9 mouse cellular contexts compared by ENCODE assay signal in the genomic region with DNA sequence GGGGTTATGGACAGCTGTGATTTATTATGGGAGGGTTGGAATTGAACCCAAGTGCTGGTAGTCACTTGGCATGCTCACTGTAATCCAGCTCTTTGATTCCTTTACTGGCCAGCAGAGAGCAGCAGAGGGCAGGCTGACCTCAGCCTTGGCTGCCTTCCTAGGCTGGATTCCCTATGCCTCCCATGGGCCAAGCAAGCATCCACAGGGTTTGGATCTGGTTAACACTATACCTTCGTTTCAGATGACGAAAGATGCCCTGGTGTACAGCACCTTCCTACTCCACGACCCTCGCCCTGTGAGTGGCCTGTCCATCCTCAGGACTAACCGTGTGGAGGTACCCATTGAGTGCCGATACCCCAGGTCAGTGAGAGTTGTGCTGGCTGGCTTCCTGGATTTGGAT. TPM values are rescaled to one million over a fixed set of nuclear protein-coding genes. Genes with fewer than 3 reads are reported as not detected.
DNase-seq lines count a peak whose midpoint lies in the region; ATAC-seq and TF ChIP-seq lines count a peak whose summit lies in the region.
"Had no signal": no experiment of that assay in that cellular context is flagged by ENCODE, and none has a peak within 500 bp of the region (broad histone marks: within the 10 kb centered on the region; RNA-seq: fewer than 3 reads in every experiment).

No protein-coding gene starts in this region.

- no peak for TF ChIP-seq POLR2A in bone marrow, adult 2 months (IDR thresholded peaks at IDR 0.05; ENCODE audit: borderline replicate concordance, control insufficient read depth, low read depth, low read length)
- no peak for TF ChIP-seq POLR2A in embryonic fibroblast, embryonic 13.5 days (IDR thresholded peaks at IDR 0.05; ENCODE audit: low read depth, low read length)

- no peaks in the 10 kb centered on the region for H3K9me3 ChIP-seq in hindbrain, embryonic 10.5 days
- H3K9me3 ChIP-seq in hindbrain, embryonic 13.5 days = no peaks in the 10 kb centered on the region
- H3K9me3 ChIP-seq in intestine, embryonic 15.5 days = no peaks in the 10 kb centered on the region
- no peaks in the 10 kb centered on the region for H3K9me3 ChIP-seq in lung, postnatal 0 days (ENCODE audit: low read length)

- TF ChIP-seq EP300 in lung, postnatal 0 days (IDR thresholded peaks at IDR 0.05) = no peak

- H3K27ac ChIP-seq in hindbrain, embryonic 10.5 days = no peak overlapping the region
- H3K27ac ChIP-seq in hindbrain, embryonic 13.5 days = no peak overlapping the region
- no peak overlapping the region for H3K27ac ChIP-seq in bone marrow, adult 2 months (ENCODE audit: control insufficient read depth, insufficient read depth, low read depth, low read length, poor library complexity)
- H3K27ac ChIP-seq in embryonic fibroblast, embryonic 13.5 days (ENCODE audit: insufficient read depth, low read length) = no peak overlapping the region
- no peak overlapping the region for H3K27ac ChIP-seq in intestine, embryonic 15.5 days
- no peak overlapping the region for H3K27ac ChIP-seq in lung, postnatal 0 days (ENCODE audit: low read length)
- H3K27ac ChIP-seq: macrophage had no signal

- no peaks in the 10 kb centered on the region for H3K27me3 ChIP-seq in hindbrain, embryonic 10.5 days (ENCODE audit: insufficient read depth, poor library complexity, severe bottlenecking)
- H3K27me3 ChIP-seq in hindbrain, embryonic 13.5 days = no peaks in the 10 kb centered on the region
- no peaks in the 10 kb centered on the region for H3K27me3 ChIP-seq in intestine, embryonic 15.5 days (replicated peaks)
- no peaks in the 10 kb centered on the region for H3K27me3 ChIP-seq in lung, postnatal 0 days (replicated peaks; ENCODE audit: insufficient read depth, low read length)

- H3K9ac ChIP-seq in hindbrain, embryonic 13.5 days = no peak overlapping the region
- no peak overlapping the region for H3K9ac ChIP-seq in intestine, embryonic 15.5 days
- no peak overlapping the region for H3K9ac ChIP-seq in lung, postnatal 0 days (replicated peaks; ENCODE audit: low read depth)

- ATAC-seq in hindbrain, embryonic 13.5 days (ENCODE audit: low FRiP score) = no peak
- ATAC-seq in intestine, embryonic 15.5 days = peak; percentile 63; the same call in 1 of the 2 replicates
- ATAC-seq in lung, postnatal 0 days = peak; percentile 70

- H3K4me2 ChIP-seq in hindbrain, embryonic 13.5 days = no peak overlapping the region
- no peak overlapping the region for H3K4me2 ChIP-seq in intestine, embryonic 15.5 days (replicated peaks)
- no peak overlapping the region for H3K4me2 ChIP-seq in lung, postnatal 0 days (replicated peaks; ENCODE audit: low read depth, low read length)

- H3K4me1 ChIP-seq in hindbrain, embryonic 10.5 days (replicated peaks) = 0 out of 2 replicates have a peak, but pooled peaks cover 3% of the 10 kb centered on the region
- no peaks in the 10 kb centered on the region for H3K4me1 ChIP-seq in hindbrain, embryonic 13.5 days (replicated peaks)
- H3K4me1 ChIP-seq in bone marrow, adult 2 months (ENCODE audit: control insufficient read depth, insufficient read depth, low read length) = no peaks in the 10 kb centered on the region
- no peaks in the 10 kb centered on the region for H3K4me1 ChIP-seq in embryonic fibroblast, embryonic 13.5 days (ENCODE audit: control insufficient read depth, insufficient read depth, low read length)
- no peaks in the 10 kb centered on the region for H3K4me1 ChIP-seq in intestine, embryonic 15.5 days (replicated peaks)
- no peaks in the 10 kb centered on the region for H3K4me1 ChIP-seq in lung, postnatal 0 days (ENCODE audit: insufficient read depth, low read depth, low read length)

- DNase-seq in hindbrain, embryonic 10.5 days (ENCODE audit: low spot score) = peak; percentile 70
- DNase-seq in A20 (ENCODE audit: low read depth, low spot score) = peak; percentile 55
- DNase-seq in lung, postnatal 0 days (ENCODE audit: low spot score) = peak; percentile 85
- peak; percentile 37 for DNase-seq in thymus, postnatal 14 days

- WGBS in hindbrain, embryonic 10.5 days = 39% methylated on average over 6 of the region's 6 CpGs
- 41% methylated on average over 6 of the region's 6 CpGs for WGBS in hindbrain, embryonic 13.5 days
- 63% methylated on average over 6 of the region's 6 CpGs for WGBS in bone marrow, adult 2 months
- WGBS in intestine, embryonic 15.5 days = 39% methylated on average over 6 of the region's 6 CpGs
- 34% methylated on average over 6 of the region's 6 CpGs for WGBS in lung, postnatal 0 days

- no peaks in the 10 kb centered on the region for H3K36me3 ChIP-seq in hindbrain, embryonic 10.5 days
- no peaks in the 10 kb centered on the region for H3K36me3 ChIP-seq in hindbrain, embryonic 13.5 days
- H3K36me3 ChIP-seq in intestine, embryonic 15.5 days = no peaks in the 10 kb centered on the region
- H3K36me3 ChIP-seq in lung, postnatal 0 days (ENCODE audit: insufficient read depth, low read length) = no peaks in the 10 kb centered on the region

- peak; percentile 95 for TF ChIP-seq CTCF in bone marrow, adult 2 months (IDR thresholded peaks at IDR 0.05; ENCODE audit: control insufficient read depth, insufficient read depth, low read length)
- TF ChIP-seq CTCF in embryonic fibroblast, embryonic 13.5 days (IDR thresholded peaks at IDR 0.05; ENCODE audit: borderline replicate concordance, insufficient read depth, low read length) = peak; percentile 95
- peak; percentile 95 for TF ChIP-seq CTCF in lung, postnatal 0 days (IDR thresholded peaks at IDR 0.05)

- no peak overlapping the region for H3K4me3 ChIP-seq in hindbrain, embryonic 10.5 days
- no peak overlapping the region for H3K4me3 ChIP-seq in hindbrain, embryonic 13.5 days
- no peak overlapping the region for H3K4me3 ChIP-seq in bone marrow, adult 2 months (replicated peaks; ENCODE audit: control insufficient read depth, low read depth, low read length)
- H3K4me3 ChIP-seq in embryonic fibroblast, embryonic 13.5 days (ENCODE audit: insufficient read depth, low read length) = no peak overlapping the region
- no peak overlapping the region for H3K4me3 ChIP-seq in intestine, embryonic 15.5 days (replicated peaks)
- no peak overlapping the region for H3K4me3 ChIP-seq in lung, postnatal 0 days (ENCODE audit: low read depth, low read length)

RNA-seq across cellular contexts. Expression of a gene that starts 2.5 kb away (rescaled TPM):
- not detected in 2 replicates for polyA plus RNA-seq in hindbrain, embryonic 10.5 days (2016; fragmentation: Nextera tagmentation; extraction: Ambion mirVana)
- polyA plus RNA-seq in hindbrain, embryonic 13.5 days (2015; fragmentation: Nextera tagmentation; extraction: Ambion mirVana) = 0.17 TPM in 1 of 2 replicates, not detected in the other
- not detected in 2 replicates for polyA plus RNA-seq in bone marrow, adult 2 months (2011; ENCODE audit: insufficient read depth, insufficient read length, low replicate concordance, missing spikeins)
- not detected in 2 replicates for polyA plus RNA-seq in embryonic fibroblast, embryonic 13.5 days (2011; ENCODE audit: insufficient read length, low read depth, missing spikeins)
- polyA plus RNA-seq in intestine, embryonic 15.5 days (2015; fragmentation: Nextera tagmentation; extraction: Ambion mirVana) = 0.80 and 1.5 TPM in 2 replicates
- polyA plus RNA-seq in lung, postnatal 0 days (2015; fragmentation: Nextera tagmentation; extraction: Ambion mirVana) = 0.24 and 0.35 TPM in 2 replicates
- polyA plus RNA-seq: macrophage had no signal

RNA-seq across cellular contexts. Expression of a gene that starts 8.1 kb away (rescaled TPM):
- polyA plus RNA-seq in hindbrain, embryonic 10.5 days (2016; fragmentation: Nextera tagmentation; extraction: Ambion mirVana) = 1.3 and 1.6 TPM in 2 replicates
- 0.61 and 1.4 TPM in 2 replicates for polyA plus RNA-seq in hindbrain, embryonic 13.5 days (2015; fragmentation: Nextera tagmentation; extraction: Ambion mirVana)
- polyA plus RNA-seq in bone marrow, adult 2 months (2011; ENCODE audit: insufficient read depth, insufficient read length, low replicate concordance, missing spikeins) = 1.1 and 4.0 TPM in 2 replicates
- 3.2 and 3.3 TPM in 2 replicates for polyA plus RNA-seq in embryonic fibroblast, embryonic 13.5 days (2011; ENCODE audit: insufficient read length, low read depth, missing spikeins)
- 2.5 and 2.9 TPM in 2 replicates for polyA plus RNA-seq in intestine, embryonic 15.5 days (2015; fragmentation: Nextera tagmentation; extraction: Ambion mirVana)
- 1.8 and 2.5 TPM in 2 replicates for polyA plus RNA-seq in lung, postnatal 0 days (2015; fragmentation: Nextera tagmentation; extraction: Ambion mirVana)

RNA-seq across cellular contexts. Expression of a gene that starts 12.2 kb away (rescaled TPM):
- 34.8 and 38.1 TPM in 2 replicates for polyA plus RNA-seq in hindbrain, embryonic 10.5 days (2016; fragmentation: Nextera tagmentation; extraction: Ambion mirVana)
- polyA plus RNA-seq in hindbrain, embryonic 13.5 days (2015; fragmentation: Nextera tagmentation; extraction: Ambion mirVana) = 25.6 and 28.3 TPM in 2 replicates
- 6.9 and 9.3 TPM in 2 replicates for polyA plus RNA-seq in bone marrow, adult 2 months (2011; ENCODE audit: insufficient read depth, insufficient read length, low replicate concordance, missing spikeins)
- polyA plus RNA-seq in embryonic fibroblast, embryonic 13.5 days (2011; ENCODE audit: insufficient read length, low read depth, missing spikeins) = 8.5 and 10.9 TPM in 2 replicates
- 20.8 and 21.4 TPM in 2 replicates for polyA plus RNA-seq in intestine, embryonic 15.5 days (2015; fragmentation: Nextera tagmentation; extraction: Ambion mirVana)
- polyA plus RNA-seq in lung, postnatal 0 days (2015; fragmentation: Nextera tagmentation; extraction: Ambion mirVana) = 18.9 and 21.6 TPM in 2 replicates

RNA-seq across cellular contexts. Expression of a gene that starts 48.0 kb away (rescaled TPM):
- polyA plus RNA-seq in hindbrain, embryonic 10.5 days (2016; fragmentation: Nextera tagmentation; extraction: Ambion mirVana) = 274 and 348 TPM in 2 replicates
- 646 and 674 TPM in 2 replicates for polyA plus RNA-seq in hindbrain, embryonic 13.5 days (2015; fragmentation: Nextera tagmentation; extraction: Ambion mirVana)
- polyA plus RNA-seq in bone marrow, adult 2 months (2011; ENCODE audit: insufficient read depth, insufficient read length, low replicate concordance, missing spikeins) = 26.9 and 58.1 TPM in 2 replicates
- 255 and 333 TPM in 2 replicates for polyA plus RNA-seq in embryonic fibroblast, embryonic 13.5 days (2011; ENCODE audit: insufficient read length, low read depth, missing spikeins)
- 151 and 154 TPM in 2 replicates for polyA plus RNA-seq in intestine, embryonic 15.5 days (2015; fragmentation: Nextera tagmentation; extraction: Ambion mirVana)
- 75.5 and 87.5 TPM in 2 replicates for polyA plus RNA-seq in lung, postnatal 0 days (2015; fragmentation: Nextera tagmentation; extraction: Ambion mirVana)

RNA-seq across cellular contexts. Expression of a gene that starts 55.9 kb away (rescaled TPM):
- polyA plus RNA-seq in hindbrain, embryonic 10.5 days (2016; fragmentation: Nextera tagmentation; extraction: Ambion mirVana) = 0.09 and 0.26 TPM in 2 replicates
- 0.04 and 0.09 TPM in 2 replicates for polyA plus RNA-seq in hindbrain, embryonic 13.5 days (2015; fragmentation: Nextera tagmentation; extraction: Ambion mirVana)
- polyA plus RNA-seq in bone marrow, adult 2 months (2011; ENCODE audit: insufficient read depth, insufficient read length, low replicate concordance, missing spikeins) = not detected in 2 replicates
- polyA plus RNA-seq in embryonic fibroblast, embryonic 13.5 days (2011; ENCODE audit: insufficient read length, low read depth, missing spikeins) = 0.23 and 1.0 TPM in 2 replicates
- polyA plus RNA-seq in intestine, embryonic 15.5 days (2015; fragmentation: Nextera tagmentation; extraction: Ambion mirVana) = 42.9 and 45.6 TPM in 2 replicates
- polyA plus RNA-seq in lung, postnatal 0 days (2015; fragmentation: Nextera tagmentation; extraction: Ambion mirVana) = 35.7 and 38.8 TPM in 2 replicates
- polyA plus RNA-seq: macrophage had no signal
